Mouse (Mus musculus) MEL (cell line): ENCODE data around the gene Tmem151a.

ENCODE experiments used
- EP300 ChIP-seq, 2 experiments: IDR thresholded peaks; 2 replicates each; pipeline ENCODE4 v1.6.1; 2011; ENCODE audit warnings: improper control_type of control experiment in 2 of 2, low read length in 2 of 2, low read depth in 1 of 2, mild to moderate bottlenecking in 1 of 2
- MYC ChIP-seq: IDR thresholded peaks from 2 replicates; pipeline ENCODE4 v1.6.1; 2011; ENCODE audit warnings: low read depth, mild to moderate bottlenecking, low read length, improper control_type of control experiment, moderate library complexity
- NELFE ChIP-seq: IDR thresholded peaks from 2 replicates; pipeline ENCODE4 v1.6.1; 2011; ENCODE audit warnings: low read depth, low read length, improper control_type of control experiment
- SMC3 ChIP-seq: IDR thresholded peaks from 2 replicates; pipeline ENCODE4 v1.6.1; 2011; ENCODE audit warnings: low read depth, low read length, improper control_type of control experiment

DNA sequence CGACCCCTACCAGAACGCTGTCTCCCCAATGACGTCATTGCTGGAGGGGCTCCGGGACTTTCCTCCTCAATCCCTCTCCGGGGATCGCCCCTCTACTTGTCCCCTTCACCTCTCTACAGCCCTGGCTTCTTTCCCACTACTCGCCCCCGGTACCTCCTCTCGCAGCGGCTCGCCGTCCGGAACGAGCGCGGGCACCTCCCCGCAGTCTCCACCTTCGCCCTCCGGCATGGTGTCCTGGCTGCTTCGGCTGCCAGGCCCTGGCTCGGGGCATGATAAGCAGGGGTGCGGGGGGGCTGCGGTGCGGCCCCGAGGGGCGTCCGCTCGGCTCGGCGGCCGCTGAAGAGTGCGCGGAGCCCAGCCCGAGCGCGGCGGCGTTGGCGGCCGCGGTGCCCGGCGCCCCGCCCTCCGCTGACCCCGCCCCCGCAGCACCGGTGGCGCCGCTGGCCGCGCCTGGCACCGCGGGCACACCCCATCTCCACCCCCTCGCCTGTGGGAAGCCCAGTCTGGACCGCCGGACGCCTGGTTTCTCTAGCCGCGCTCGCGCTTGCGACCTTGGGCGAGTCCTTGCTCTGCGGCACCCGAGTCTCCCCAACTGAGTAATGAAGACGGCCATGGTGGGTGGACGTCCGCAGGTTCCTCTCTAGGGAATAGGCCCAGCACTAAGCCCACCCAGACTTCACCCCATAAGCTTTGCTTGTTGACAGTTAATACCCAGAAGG, at the start of gene Tmem151a:
- TF ChIP-seq SMC3 = no peak
- TF ChIP-seq MYC = no peak
- TF ChIP-seq EP300 (IDR thresholded peaks at IDR 0.05; ENCODE audit: low read depth in 1 of 2, low read length in 2 of 2) = no peak
- no peak for TF ChIP-seq NELFE
